In the genomic region with DNA sequence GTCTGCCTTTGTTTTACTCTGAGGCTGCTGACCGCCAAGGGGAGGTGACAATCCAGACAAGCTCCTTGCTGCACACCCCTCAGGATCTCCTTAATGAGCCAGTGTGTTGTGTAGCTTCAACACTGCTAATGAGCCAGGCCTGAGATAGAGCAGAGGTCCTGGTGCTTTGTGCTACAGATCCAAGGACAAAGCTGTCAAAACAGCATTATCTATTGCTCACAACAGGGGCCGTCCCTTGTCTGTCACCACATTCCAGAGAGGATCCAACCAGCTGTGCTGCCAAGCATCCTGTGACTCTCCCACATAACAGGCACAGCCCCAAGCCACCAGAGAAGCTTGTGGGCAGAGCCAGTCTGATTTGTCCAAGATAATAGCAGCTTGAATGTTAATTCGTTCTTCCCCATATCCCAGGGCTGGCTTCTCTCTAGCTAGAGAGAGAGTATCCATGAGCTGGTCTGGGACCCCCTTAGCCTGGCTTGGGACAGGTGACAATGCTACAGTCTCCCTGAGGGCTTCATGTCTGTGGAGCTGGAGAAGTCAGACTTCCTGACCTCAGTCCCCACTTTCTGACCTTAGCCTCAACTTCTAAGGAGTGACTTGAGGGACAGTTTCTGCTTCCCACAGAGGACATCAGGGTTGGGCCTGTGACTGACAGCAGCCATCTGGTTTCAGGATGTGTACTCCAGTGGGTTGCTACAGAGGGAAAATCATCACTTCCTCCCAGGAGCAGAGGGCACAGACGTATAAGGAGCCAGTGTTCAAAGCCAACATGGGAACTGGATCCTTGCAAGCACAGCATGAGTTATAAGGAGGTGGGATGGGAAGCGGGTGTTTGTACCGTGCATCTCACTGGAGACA, we compare ENCODE assay signal across 8 mouse cellular contexts.
DNase-seq lines count a peak whose midpoint lies in the region; ATAC-seq and TF ChIP-seq lines count a peak whose summit lies in the region.

No protein-coding gene starts in this region.

- H3K4me2 ChIP-seq in heart, embryonic 16.5 days (ENCODE audit: low read depth, low read length), result no peak overlapping the region
- no peak overlapping the region for H3K4me2 ChIP-seq in lung, postnatal 0 days (replicated peaks; ENCODE audit: low read depth, low read length)
- H3K4me2 ChIP-seq in intestine, embryonic 16.5 days (ENCODE audit: low read depth, low read length), result no peak overlapping the region

- TF ChIP-seq EP300 in lung, postnatal 0 days (IDR thresholded peaks at IDR 0.05), result no peak

- no peak overlapping the region for H3K4me3 ChIP-seq in heart, embryonic 16.5 days (ENCODE audit: low read length)
- no peak overlapping the region for H3K4me3 ChIP-seq in lung, postnatal 0 days (ENCODE audit: low read depth, low read length)
- H3K4me3 ChIP-seq in intestine, embryonic 16.5 days (ENCODE audit: low read length), result no peak overlapping the region

- TF ChIP-seq CTCF in lung, postnatal 0 days (IDR thresholded peaks at IDR 0.05), result no peak

- peak; percentile 15 for DNase-seq in kidney, postnatal 14 days
- no peak for DNase-seq in kidney, postnatal 25 days
- peak; percentile 60 for DNase-seq in adrenal gland, postnatal 25 days
- peak; percentile 73 for DNase-seq in lung, postnatal 0 days (ENCODE audit: low spot score)
- DNase-seq in cerebellum, postnatal 4 days (ENCODE audit: low spot score in 2 of 2), result no peak
- no peak for DNase-seq in thymus, postnatal 10 days (ENCODE audit: low spot score in 2 of 2)

- H3K27me3 ChIP-seq in heart, embryonic 16.5 days (ENCODE audit: control insufficient read depth, insufficient read depth, low read length), result no peaks in the 10 kb centered on the region
- no peaks in the 10 kb centered on the region for H3K27me3 ChIP-seq in lung, postnatal 0 days (replicated peaks; ENCODE audit: insufficient read depth, low read length)
- H3K27me3 ChIP-seq in intestine, embryonic 16.5 days (replicated peaks; ENCODE audit: control insufficient read depth, insufficient read depth, low read length), result no peaks in the 10 kb centered on the region

- no peaks in the 10 kb centered on the region for H3K9me3 ChIP-seq in heart, embryonic 16.5 days (replicated peaks; ENCODE audit: control insufficient read depth, low read length)
- no peaks in the 10 kb centered on the region for H3K9me3 ChIP-seq in lung, postnatal 0 days (ENCODE audit: low read length)
- H3K9me3 ChIP-seq in intestine, embryonic 16.5 days (ENCODE audit: control insufficient read depth, low read length), result no peaks in the 10 kb centered on the region

- peaks cover 15% of the 10 kb centered on the region for H3K4me1 ChIP-seq in heart, embryonic 16.5 days (ENCODE audit: control insufficient read depth, insufficient read depth, low read length)
- H3K4me1 ChIP-seq in lung, postnatal 0 days (ENCODE audit: insufficient read depth, low read depth, low read length), result no peaks in the 10 kb centered on the region
- H3K4me1 ChIP-seq in intestine, embryonic 16.5 days (ENCODE audit: control insufficient read depth, insufficient read depth, low read length), result no peaks in the 10 kb centered on the region

- no peaks in the 10 kb centered on the region for H3K36me3 ChIP-seq in heart, embryonic 16.5 days (ENCODE audit: control insufficient read depth, insufficient read depth)
- H3K36me3 ChIP-seq in lung, postnatal 0 days (ENCODE audit: insufficient read depth, low read length), result no peaks in the 10 kb centered on the region
- no peaks in the 10 kb centered on the region for H3K36me3 ChIP-seq in intestine, embryonic 16.5 days (ENCODE audit: control insufficient read depth, insufficient read depth, low read length)

- 44% methylated on average over 6 of the region's 6 CpGs for WGBS in heart, embryonic 16.5 days
- WGBS in lung, postnatal 0 days, result 40% methylated on average over 6 of the region's 6 CpGs
- WGBS in intestine, embryonic 16.5 days, result 64% methylated on average over 6 of the region's 6 CpGs

- no peak overlapping the region for H3K9ac ChIP-seq in heart, embryonic 16.5 days (ENCODE audit: low read length)
- no peak overlapping the region for H3K9ac ChIP-seq in lung, postnatal 0 days (replicated peaks; ENCODE audit: low read depth)
- no peak overlapping the region for H3K9ac ChIP-seq in intestine, embryonic 16.5 days (ENCODE audit: low read depth, low read length)

- ATAC-seq in heart, embryonic 16.5 days (replicated peaks; ENCODE audit: extremely low read depth, insufficient read depth, low FRiP score), result peak; percentile 73
- ATAC-seq in lung, postnatal 0 days, result peak; percentile 86
- no peak for ATAC-seq in intestine, embryonic 16.5 days

- peak overlapping the region; percentile 62 for H3K27ac ChIP-seq in heart, embryonic 16.5 days (ENCODE audit: low read length)
- H3K27ac ChIP-seq in lung, postnatal 0 days (ENCODE audit: low read length), result peak overlapping the region; percentile 57
- no peak overlapping the region for H3K27ac ChIP-seq in intestine, embryonic 16.5 days (ENCODE audit: low read length)

Comparison
In these comparisons a context has a peak if more than half of its experiments do, and no peak if none do; other contexts are left out.
1. DNase-seq: peak in kidney, postnatal 14 days (single experiment), adrenal gland, postnatal 25 days (single experiment) and lung, postnatal 0 days (single experiment); none in kidney, postnatal 25 days (0 of 2), cerebellum, postnatal 4 days (0 of 2) and thymus, postnatal 10 days (0 of 2).